Mouse (Mus musculus) forebrain, embryonic 14.5 days (tissue): ENCODE measurements at regions not wholly inside any gene's neighbourhood (a gene's known extent, or its start where the extent isn't known, plus 50 kb on each side); places are given as distances from the start of the nearest gene placed in this dataset.

Source experiments
- ATAC-seq: fragments of 200-750 bp; cut with Nextera tagmentation; 2 replicates; pipeline ENCODE4 v1.8.0; 2017; ENCODE audit warnings: mild to moderate bottlenecking, moderate library complexity
- DNase-seq: peaks from one replicate; pipeline ENCODE4 v3.0.0-alpha.2; 2015; ENCODE audit warnings: low spot score
- H3K27ac ChIP-seq: fragments of 300-500 bp; sonication (generic); 2 replicates; pipeline ENCODE4 v1.5.1; 2014; ENCODE audit warnings: low read depth, mild to moderate bottlenecking, control low read depth, low read length, moderate library complexity
- H3K27me3 ChIP-seq: fragments of 300-500 bp; sonication (generic); replicated peaks from 2 replicates; pipeline ENCODE4 v1.6.1; 2014; ENCODE audit warnings: low read length, control low read depth, mixed read lengths; ENCODE audit not compliant: control insufficient read depth, insufficient read depth
- H3K36me3 ChIP-seq: fragments of 300-500 bp; sonication (generic); 2 replicates; pipeline ENCODE4 v1.6.1; 2014; ENCODE audit warnings: low read length, control low read depth; ENCODE audit not compliant: control insufficient read depth, insufficient read depth
- H3K4me1 ChIP-seq: fragments of 300-500 bp; sonication (generic); 2 replicates; pipeline ENCODE4 v1.6.1; 2014; ENCODE audit warnings: antibody characterized with exemption, low read length, control low read depth; ENCODE audit not compliant: control insufficient read depth, insufficient read depth
- H3K4me2 ChIP-seq: fragments of 300-500 bp; sonication (generic); 2 replicates; pipeline ENCODE4 v1.6.1; 2014; ENCODE audit warnings: mild to moderate bottlenecking, control low read depth, low read length
- H3K4me3 ChIP-seq: fragments of 300-500 bp; sonication (generic); 2 replicates; pipeline ENCODE4 v1.5.1; 2014; ENCODE audit warnings: low read depth, low read length, control low read depth
- H3K9ac ChIP-seq: fragments of 300-500 bp; sonication (generic); 2 replicates; pipeline ENCODE4 v1.6.1; 2014; ENCODE audit warnings: mild to moderate bottlenecking, low read length, control low read depth, moderate library complexity
- H3K9me3 ChIP-seq: fragments of 300-500 bp; sonication (generic); replicated peaks from 2 replicates; pipeline ENCODE4 v1.6.1; 2016; ENCODE audit warnings: low read length, control low read depth, mixed read lengths; ENCODE audit not compliant: control insufficient read depth
- WGBS: fragments of 180-500 bp; shearing (Covaris S2); extraction: QIAGEN DNeasy Blood & Tissue Kit; methylation state at CpG from one replicate; pipeline ENCODE4 v1.1.7; 2014; 5-methylcytosine and 5-hydroxymethylcytosine counted together

DNA sequence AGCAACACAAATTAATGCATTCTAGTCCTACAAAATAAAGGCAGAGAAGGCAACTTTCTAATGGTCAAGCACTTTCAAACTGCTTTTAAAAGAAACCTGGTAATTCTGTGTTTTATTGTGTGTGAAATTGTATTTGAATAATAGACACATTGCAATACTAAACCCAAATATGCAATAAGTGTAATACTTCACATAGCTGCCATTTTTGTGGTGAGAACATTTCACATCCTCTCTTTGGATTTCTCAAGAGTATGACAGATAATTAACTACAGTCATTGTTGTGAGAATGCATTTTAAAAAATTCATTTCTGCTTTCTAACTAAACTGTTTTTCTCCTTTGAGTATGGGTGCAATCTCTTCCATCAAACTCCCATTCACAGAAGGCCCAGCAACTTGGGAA, 256.4 kb downstream of the Sema3d start:
- H3K36me3 ChIP-seq = no peaks in the 10 kb centered on the region
- H3K4me2 ChIP-seq = no peak overlapping the region
- no peaks in the 10 kb centered on the region for H3K27me3 ChIP-seq
- no peak for DNase-seq
- no peak overlapping the region for H3K9ac ChIP-seq
- H3K27ac ChIP-seq = no peak overlapping the region
- H3K9me3 ChIP-seq = no peaks in the 10 kb centered on the region
- no peaks in the 10 kb centered on the region for H3K4me1 ChIP-seq
- no peak for ATAC-seq
- H3K4me3 ChIP-seq = no peak overlapping the region

DNA sequence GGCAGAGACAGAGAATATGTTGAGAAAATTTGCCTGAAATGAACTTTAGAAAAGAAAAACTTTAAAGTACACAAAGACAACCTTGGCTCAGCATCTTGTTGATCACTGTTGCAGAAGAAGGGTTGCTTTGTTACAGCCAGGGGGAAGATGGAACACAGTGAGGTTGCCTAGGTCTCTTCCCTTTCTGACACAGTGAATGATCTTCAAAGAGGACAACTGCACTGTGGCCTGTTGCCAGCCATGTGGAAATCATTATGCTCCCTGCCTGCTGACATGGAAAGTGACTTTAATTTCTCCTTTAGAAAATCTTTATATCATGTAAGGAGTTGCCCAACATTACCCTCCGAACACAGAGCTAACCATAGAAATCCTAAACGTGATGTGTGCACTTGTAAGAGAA, 263.1 kb downstream of the Sema3d start:
- H3K9ac ChIP-seq = no peak overlapping the region
- DNase-seq = no peak
- WGBS = 82% methylated on average over 2 of the region's 2 CpGs

DNA sequence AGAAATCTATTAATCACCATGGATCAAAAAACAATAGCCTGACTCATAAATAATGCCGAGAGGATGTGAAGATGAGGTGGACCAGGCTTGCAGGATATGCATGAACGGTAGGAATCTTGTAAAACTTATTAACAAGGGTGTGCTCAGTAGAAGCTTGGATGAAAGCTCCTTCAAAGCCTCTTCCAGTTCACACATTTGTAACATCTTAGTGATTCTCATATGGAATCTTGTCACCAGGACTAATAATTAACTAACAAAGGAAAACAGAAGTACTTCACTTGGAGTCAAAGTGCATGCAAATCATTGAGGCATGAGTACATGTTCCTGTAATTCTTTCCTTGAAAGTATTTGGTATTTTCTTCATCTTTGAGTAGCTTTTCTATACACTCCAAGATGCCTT, 290.5 kb downstream of the Sema3d start:
- Histone ChIP-seq H3K4me3 (no peak overlapping the region), H3K9me3 (no peaks in the 10 kb centered on the region), H3K4me1 (no peaks in the 10 kb centered on the region), H3K27me3 (no peaks in the 10 kb centered on the region), H3K27ac (no peak overlapping the region), H3K36me3 (no peaks in the 10 kb centered on the region), H3K9ac (no peak overlapping the region), H3K4me2 (no peak overlapping the region)
- no peak for DNase-seq
- no peak for ATAC-seq
- WGBS = 87% methylated on average over 2 of the region's 2 CpGs

More for the DNA sequence above, 263.1 kb downstream of the Sema3d start:
- H3K4me2 ChIP-seq = no peak overlapping the region
- ATAC-seq = no peak
- no peaks in the 10 kb centered on the region for H3K27me3 ChIP-seq
- H3K27ac ChIP-seq = no peak overlapping the region
- no peaks in the 10 kb centered on the region for H3K9me3 ChIP-seq
- H3K36me3 ChIP-seq = no peaks in the 10 kb centered on the region
- no peak overlapping the region for H3K4me3 ChIP-seq
- no peaks in the 10 kb centered on the region for H3K4me1 ChIP-seq

DNA sequence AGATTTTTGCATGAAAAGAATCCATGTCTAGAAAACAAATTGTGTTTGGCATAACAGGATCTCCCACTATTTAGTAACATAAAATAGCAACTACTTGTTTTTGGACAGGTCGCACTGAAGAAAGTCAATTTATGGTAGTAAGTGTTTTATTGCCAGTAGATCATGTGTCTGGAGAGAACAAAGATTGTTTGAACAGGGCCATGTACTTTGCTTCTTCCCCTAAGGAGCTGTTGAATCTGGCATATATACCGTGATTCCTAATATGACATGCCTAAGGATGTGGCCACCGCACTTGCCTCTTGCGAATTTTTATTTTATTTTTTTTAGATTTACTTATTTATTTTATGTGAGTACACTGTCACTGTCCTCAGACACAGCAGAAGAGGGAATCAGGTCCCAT, 290.9 kb downstream of the Sema3d start:
- WGBS = 97% methylated on average over 4 of the region's 4 CpGs

DNA sequence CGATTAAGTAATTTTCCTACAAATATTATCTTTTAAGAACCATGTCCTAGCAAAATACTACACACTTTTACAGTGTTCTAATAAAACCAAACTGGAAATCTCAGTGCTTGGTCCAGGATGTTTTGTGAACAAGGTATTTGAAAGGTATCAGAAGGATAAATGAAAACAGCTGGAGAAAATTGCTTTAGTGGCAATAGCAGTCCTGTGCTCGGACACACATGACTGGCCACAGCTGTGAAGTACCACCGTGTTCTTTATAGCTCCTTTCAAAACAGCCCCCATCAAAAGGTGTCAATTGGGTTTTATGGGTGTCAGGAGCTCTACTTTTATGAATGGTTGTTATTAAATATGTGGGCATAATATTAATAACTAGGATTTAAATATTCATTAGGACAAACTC, 293.5 kb downstream of the Sema3d start:
- Histone ChIP-seq H3K9me3 (no peaks in the 10 kb centered on the region), H3K4me1 (no peaks in the 10 kb centered on the region), H3K9ac (no peak overlapping the region), H3K4me2 (no peak overlapping the region), H3K27me3 (no peaks in the 10 kb centered on the region), H3K4me3 (no peak overlapping the region), H3K36me3 (no peaks in the 10 kb centered on the region), H3K27ac (no peak overlapping the region)
- 78% methylated on average over 3 of the region's 3 CpGs for WGBS
- ATAC-seq (no peak), DNase-seq (no peak)

More for the DNA sequence above, 290.9 kb downstream of the Sema3d start:
- Histone ChIP-seq H3K9ac (no peak overlapping the region), H3K4me1 (no peaks in the 10 kb centered on the region), H3K27ac (no peak overlapping the region), H3K4me3 (no peak overlapping the region), H3K9me3 (no peaks in the 10 kb centered on the region), H3K4me2 (no peak overlapping the region), H3K36me3 (no peaks in the 10 kb centered on the region), H3K27me3 (no peaks in the 10 kb centered on the region)
- ATAC-seq (no peak), DNase-seq (no peak)

DNA sequence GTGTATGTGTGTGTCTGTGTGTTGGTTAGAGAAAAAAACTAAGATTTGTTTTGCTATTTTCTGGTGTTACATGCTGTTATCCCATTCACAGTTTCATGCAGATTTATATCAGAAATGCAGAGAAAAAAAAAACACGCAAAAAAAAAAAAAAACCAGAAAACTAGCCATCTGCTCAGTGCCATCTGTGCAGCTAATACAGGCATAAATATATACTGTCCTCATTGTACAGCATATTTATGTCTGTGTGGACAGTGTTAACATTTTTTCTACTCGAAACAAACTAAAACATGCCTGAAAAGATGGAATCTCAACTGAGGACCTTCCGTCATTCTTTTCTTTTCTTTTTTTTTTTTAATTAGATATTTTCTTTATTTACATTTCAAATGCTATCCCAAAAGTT, 331.7 kb downstream of the Sema3d start:
- DNase-seq = peak; percentile 31
- no peak overlapping the region for H3K4me3 ChIP-seq
- H3K4me1 ChIP-seq = no peaks in the 10 kb centered on the region
- no peaks in the 10 kb centered on the region for H3K36me3 ChIP-seq
- no peaks in the 10 kb centered on the region for H3K27me3 ChIP-seq
- no peak overlapping the region for H3K9ac ChIP-seq
- no peak overlapping the region for H3K4me2 ChIP-seq
- no peak overlapping the region for H3K27ac ChIP-seq
- peaks cover 7% of the 10 kb centered on the region; the same call in 1 of the 2 replicates for H3K9me3 ChIP-seq
- ATAC-seq = peak; percentile 75
- 76% methylated on average over 3 of the region's 3 CpGs for WGBS

DNA sequence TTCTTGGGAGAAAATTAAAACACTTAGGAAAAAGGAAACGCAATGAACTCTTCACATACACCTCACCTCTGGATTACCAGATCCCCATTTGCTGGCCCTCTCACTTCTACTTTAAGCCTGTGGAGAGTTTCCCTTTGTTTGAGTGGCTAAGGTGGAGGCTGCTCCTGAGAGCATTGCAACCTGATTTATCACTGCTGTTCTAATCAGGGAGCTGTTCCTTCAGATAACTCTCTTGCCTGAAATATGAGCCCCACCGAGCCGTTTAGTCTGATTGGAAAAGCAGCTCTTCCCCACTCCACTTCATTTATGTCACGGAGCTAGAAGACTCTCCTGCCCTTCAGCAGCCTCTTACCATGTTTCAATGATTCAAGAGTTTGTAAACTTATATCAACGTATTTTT, 368.3 kb downstream of the Sema3d start:
- Histone ChIP-seq H3K4me1 (no peaks in the 10 kb centered on the region), H3K27ac (no peak overlapping the region), H3K4me2 (no peak overlapping the region), H3K4me3 (no peak overlapping the region), H3K9me3 (no peaks in the 10 kb centered on the region), H3K9ac (no peak overlapping the region), H3K27me3 (no peaks in the 10 kb centered on the region), H3K36me3 (no peaks in the 10 kb centered on the region)
- 53% methylated on average over 5 of the region's 5 CpGs for WGBS
- ATAC-seq (no peak), DNase-seq (no peak)

DNA sequence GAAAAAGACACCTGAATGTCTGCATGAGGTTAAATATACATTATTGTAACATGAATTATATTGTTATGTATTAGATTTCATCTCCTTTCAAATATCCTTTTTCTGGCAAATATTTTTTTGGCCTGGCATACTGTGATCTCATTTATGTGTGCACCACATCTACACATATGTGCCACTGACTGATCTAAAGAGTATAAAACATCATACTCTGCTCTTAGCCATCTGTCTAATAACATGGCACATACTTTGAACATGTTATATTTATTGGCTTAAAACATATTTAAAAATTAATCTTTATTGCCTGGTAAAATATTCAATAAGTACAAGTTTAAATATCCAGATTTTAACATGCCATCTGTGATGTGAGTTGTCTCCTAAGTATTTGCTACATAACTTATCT, 365.6 kb upstream of the Sema3a start:
- no peaks in the 10 kb centered on the region for H3K27me3 ChIP-seq
- no peak overlapping the region for H3K4me2 ChIP-seq
- H3K9ac ChIP-seq = no peak overlapping the region
- no peaks in the 10 kb centered on the region for H3K4me1 ChIP-seq
- no peaks in the 10 kb centered on the region for H3K36me3 ChIP-seq
- H3K9me3 ChIP-seq = no peaks in the 10 kb centered on the region
- H3K27ac ChIP-seq = no peak overlapping the region
- no peak for ATAC-seq
- peak; percentile 24 for DNase-seq
- H3K4me3 ChIP-seq = no peak overlapping the region

DNA sequence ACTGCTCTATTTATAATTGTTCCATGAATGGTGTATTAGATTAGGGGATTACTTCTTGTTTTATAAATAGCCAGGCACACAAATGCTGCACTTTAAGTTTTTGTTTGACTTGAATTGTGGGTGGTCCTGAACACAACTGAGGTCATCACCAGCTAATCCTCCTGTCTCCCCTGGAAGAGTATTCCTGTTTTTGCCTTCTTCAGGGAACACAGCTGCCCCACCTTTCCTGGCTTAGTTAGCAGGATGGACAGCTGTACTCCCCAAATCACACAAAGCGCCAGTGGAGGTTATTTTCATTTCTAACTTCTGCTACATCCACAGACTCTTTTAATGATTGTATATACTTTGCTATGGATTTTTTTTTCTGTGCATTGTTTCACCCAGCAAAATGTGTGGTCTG, 357.8 kb upstream of the Sema3a start:
- ATAC-seq = no peak

DNA sequence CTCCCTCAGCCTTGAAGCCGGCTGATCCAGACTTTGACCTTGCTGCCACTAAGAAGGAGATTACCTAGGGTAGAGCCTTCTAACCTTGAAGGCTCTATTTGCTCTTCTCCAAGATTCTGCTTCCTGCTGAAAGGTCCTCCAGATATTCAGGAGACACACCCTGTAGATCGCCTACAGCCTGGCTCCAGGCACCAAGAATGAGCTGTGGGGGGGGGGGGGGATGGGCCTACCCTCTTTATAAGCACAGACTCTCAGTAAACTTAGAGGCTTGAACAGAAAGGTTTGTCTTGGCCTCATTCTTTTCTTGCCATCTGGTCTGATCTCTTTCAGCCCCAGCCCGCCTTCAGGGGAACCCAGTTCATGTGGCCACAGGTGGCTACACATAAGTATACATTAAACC, 342.5 kb upstream of the Sema3a start:
- H3K4me3 ChIP-seq = no peak overlapping the region
- no peaks in the 10 kb centered on the region for H3K9me3 ChIP-seq
- H3K27me3 ChIP-seq = no peaks in the 10 kb centered on the region
- H3K4me2 ChIP-seq = no peak overlapping the region
- 86% methylated on average over 3 of the region's 3 CpGs for WGBS
- no peak overlapping the region for H3K9ac ChIP-seq
- H3K36me3 ChIP-seq = no peaks in the 10 kb centered on the region
- ATAC-seq (no peak), DNase-seq (no peak)
- H3K27ac ChIP-seq = no peak overlapping the region
- H3K4me1 ChIP-seq = no peaks in the 10 kb centered on the region

More for the DNA sequence above, 357.8 kb upstream of the Sema3a start:
- Histone ChIP-seq H3K4me2 (no peak overlapping the region), H3K4me3 (no peak overlapping the region), H3K4me1 (no peaks in the 10 kb centered on the region), H3K27me3 (no peaks in the 10 kb centered on the region), H3K27ac (no peak overlapping the region), H3K36me3 (no peaks in the 10 kb centered on the region), H3K9me3 (no peaks in the 10 kb centered on the region), H3K9ac (no peak overlapping the region)
- WGBS = 59% methylated on average over 1 of the region's 1 CpGs
- no peak for DNase-seq
